Mouse (Mus musculus) lung, embryonic 16.5 days (tissue): ENCODE measurements around the gene Kdm8. TPM values are rescaled to one million over a fixed set of nuclear protein-coding genes. Genes with fewer than 3 reads are reported as not detected.
A peak's percentile ranks its signal among the peaks of the same experiment; 100 is the strongest.

ENCODE experiments used
- ATAC-seq: fragments of 200-750 bp; cut with Nextera tagmentation; 2 replicates; pipeline ENCODE4 v1.8.0; 2017; ENCODE audit warnings: low read depth, mild to moderate bottlenecking, moderate library complexity
- H3K27ac ChIP-seq: fragments of 300-500 bp; sonication (generic); 2 replicates; pipeline ENCODE4 v1.5.1; 2014; ENCODE audit warnings: mild to moderate bottlenecking, control low read depth, low read length
- H3K27me3 ChIP-seq: fragments of 300-500 bp; sonication (generic); 2 replicates; pipeline ENCODE4 v1.6.1; 2014; ENCODE audit warnings: low read depth, low read length, mixed read lengths; ENCODE audit not compliant: control insufficient read depth, insufficient read depth
- H3K36me3 ChIP-seq: fragments of 300-500 bp; sonication (generic); 2 replicates; pipeline ENCODE4 v1.6.1; 2014; ENCODE audit warnings: low read length; ENCODE audit not compliant: control insufficient read depth, insufficient read depth
- H3K4me1 ChIP-seq: fragments of 300-500 bp; sonication (generic); replicated peaks from 2 replicates; pipeline ENCODE4 v1.6.1; 2014; ENCODE audit warnings: low read length, mixed read lengths; ENCODE audit not compliant: control insufficient read depth, insufficient read depth
- H3K4me2 ChIP-seq: fragments of 300-500 bp; sonication (generic); 2 replicates; pipeline ENCODE4 v1.6.1; 2014; ENCODE audit warnings: low read depth, low read length, control low read depth
- H3K4me3 ChIP-seq: fragments of 300-500 bp; sonication (generic); 2 replicates; pipeline ENCODE4 v1.5.1; 2014; ENCODE audit warnings: mild to moderate bottlenecking, low read length, control low read depth
- H3K9ac ChIP-seq: fragments of 300-500 bp; sonication (generic); 2 replicates; pipeline ENCODE4 v1.6.1; 2014; ENCODE audit warnings: low read length, control low read depth
- H3K9me3 ChIP-seq: fragments of 300-500 bp; sonication (generic); 2 replicates; pipeline ENCODE4 v1.6.1; 2016; ENCODE audit warnings: low read length; ENCODE audit not compliant: control insufficient read depth
- WGBS: fragments of 180-500 bp; shearing (Covaris S2); extraction: QIAGEN DNeasy Blood & Tissue Kit; methylation state at CpG from one replicate; pipeline ENCODE4 v1.1.7; 2014; 5-methylcytosine and 5-hydroxymethylcytosine counted together
- polyA plus RNA-seq: library from polyadenylated mRNA; unstranded; fragments of >200 nt; fragmentation: Nextera tagmentation; extraction: Ambion mirVana; gene quantifications from 2 replicates; pipeline ENCODE4 v1.2.1, GENCODE M21; 2015

The Kdm8 gene
- polyA plus RNA-seq, 1 experiment from 2014 or later: 13.1 TPM

DNA sequence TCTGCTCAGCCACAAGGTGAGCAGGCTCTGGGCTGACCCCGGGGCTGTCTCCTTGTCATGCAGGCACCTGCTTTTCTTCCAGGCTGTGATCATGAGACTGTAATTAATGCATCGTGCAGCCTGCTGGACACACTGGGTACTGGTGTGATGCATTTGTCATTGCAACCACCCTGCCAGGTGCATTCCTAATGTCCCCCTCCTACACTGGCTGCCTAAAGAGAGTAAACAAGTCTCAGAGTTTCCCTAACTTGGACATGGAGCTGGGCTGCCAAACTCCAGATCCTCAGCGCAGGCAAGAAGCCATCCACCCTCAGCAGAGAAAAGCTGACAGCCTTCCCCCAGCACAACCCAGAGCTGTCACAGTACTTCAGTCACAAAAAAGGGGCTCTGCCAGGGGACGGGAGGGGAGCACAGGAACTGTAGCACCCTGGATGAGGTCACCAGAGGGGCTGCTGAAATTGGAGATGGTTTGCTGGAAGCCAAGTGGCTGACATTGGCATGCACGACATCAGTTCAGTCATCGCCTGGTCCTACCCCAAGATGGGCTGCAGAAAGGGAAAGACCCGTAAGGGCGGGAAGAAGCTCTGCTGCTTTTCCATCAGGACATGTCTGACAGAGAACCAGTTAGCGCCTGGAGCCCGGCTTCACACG is 31.2 kb downstream of the Kdm8 start:
- no peaks in the 10 kb centered on the region for H3K9me3 ChIP-seq
- H3K4me1 ChIP-seq: peaks cover 66% of the 10 kb centered on the region
- peaks cover 13% of the 10 kb centered on the region; the same call in 1 of the 2 replicates for H3K36me3 ChIP-seq
- H3K27ac ChIP-seq: peak overlapping the region; percentile 78
- H3K4me2 ChIP-seq: no peak overlapping the region
- no peaks in the 10 kb centered on the region for H3K27me3 ChIP-seq
- peak; percentile 73 for ATAC-seq
- 26% methylated on average over 11 of the region's 11 CpGs for WGBS
- H3K4me3 ChIP-seq: no peak overlapping the region
- no peak overlapping the region for H3K9ac ChIP-seq

DNA sequence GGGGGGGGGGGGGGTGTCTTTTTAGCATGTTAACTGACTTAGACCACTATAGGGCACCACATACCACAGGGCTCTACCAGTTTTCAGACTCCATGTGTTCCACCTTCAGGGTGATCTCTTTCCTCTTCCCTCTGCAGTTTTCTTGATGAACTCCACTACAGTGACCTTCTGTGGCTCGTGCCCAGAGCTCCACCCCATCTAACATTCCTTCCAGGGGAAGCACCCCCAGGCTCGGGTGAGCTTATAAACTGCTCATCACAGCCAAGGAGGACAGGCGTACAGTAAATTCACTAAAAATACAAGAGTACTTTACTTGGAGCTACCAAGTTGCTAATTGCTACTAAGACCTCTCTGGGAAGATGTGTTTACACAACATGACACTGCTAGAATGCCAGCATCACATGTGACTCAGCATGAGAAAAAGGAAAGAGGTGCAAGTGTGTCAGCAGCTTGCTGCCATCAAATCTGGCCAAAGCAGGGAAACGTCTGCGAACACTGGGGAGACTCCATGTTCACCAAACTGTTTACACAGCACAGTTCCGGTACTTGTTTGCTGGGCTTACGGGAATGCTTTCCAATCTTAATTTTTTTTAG is 34.0 kb downstream of the Kdm8 start:
- no peaks in the 10 kb centered on the region for H3K9me3 ChIP-seq
- H3K9ac ChIP-seq: no peak overlapping the region
- ATAC-seq: peak; percentile 43
- H3K27me3 ChIP-seq: no peaks in the 10 kb centered on the region
- H3K4me3 ChIP-seq: no peak overlapping the region
- H3K36me3 ChIP-seq: peaks cover 17% of the 10 kb centered on the region
- peaks cover 48% of the 10 kb centered on the region for H3K4me1 ChIP-seq
- peak overlapping the region; percentile 11 for H3K27ac ChIP-seq
- no peak overlapping the region for H3K4me2 ChIP-seq
- 32% methylated on average over 7 of the region's 7 CpGs for WGBS

DNA sequence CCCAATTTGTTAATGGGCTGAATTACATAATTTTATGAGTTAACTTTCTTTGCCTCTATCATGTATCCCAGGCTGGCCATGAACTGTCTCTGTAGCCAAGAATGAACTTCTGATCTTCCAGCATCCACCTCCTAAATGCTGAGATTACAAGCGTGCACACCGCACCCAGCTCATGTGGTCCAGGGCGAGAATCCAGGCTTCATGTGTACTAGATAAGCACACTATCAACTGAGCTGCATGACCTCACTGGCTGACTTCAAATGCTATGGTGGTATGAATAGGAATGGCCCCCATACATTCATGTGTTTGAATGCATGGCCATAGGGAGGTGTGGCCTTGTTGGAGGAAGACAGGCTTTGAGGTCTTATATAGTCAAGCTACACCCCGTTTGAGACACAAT is 36.0 kb downstream of the Kdm8 start:
- Histone ChIP-seq H3K27me3 (no peaks in the 10 kb centered on the region), H3K4me3 (no peak overlapping the region), H3K4me1 (peaks cover 32% of the 10 kb centered on the region), H3K36me3 (peaks cover 27% of the 10 kb centered on the region), H3K9me3 (no peaks in the 10 kb centered on the region), H3K4me2 (no peak overlapping the region), H3K9ac (no peak overlapping the region), H3K27ac (no peak overlapping the region)
- 91% methylated on average over 4 of the region's 4 CpGs for WGBS
- ATAC-seq: no peak

GRCm38 (mm10) chr7:125482339-125482738 is 37.9 kb downstream of the Kdm8 start:
- Histone ChIP-seq H3K27ac (no peak overlapping the region), H3K9me3 (no peaks in the 10 kb centered on the region), H3K4me1 (peaks cover 18% of the 10 kb centered on the region), H3K36me3 (peaks cover 31% of the 10 kb centered on the region), H3K4me3 (no peak overlapping the region), H3K4me2 (no peak overlapping the region), H3K9ac (no peak overlapping the region), H3K27me3 (no peaks in the 10 kb centered on the region)
- no peak for ATAC-seq
- 44% methylated on average over 3 of the region's 3 CpGs for WGBS

DNA sequence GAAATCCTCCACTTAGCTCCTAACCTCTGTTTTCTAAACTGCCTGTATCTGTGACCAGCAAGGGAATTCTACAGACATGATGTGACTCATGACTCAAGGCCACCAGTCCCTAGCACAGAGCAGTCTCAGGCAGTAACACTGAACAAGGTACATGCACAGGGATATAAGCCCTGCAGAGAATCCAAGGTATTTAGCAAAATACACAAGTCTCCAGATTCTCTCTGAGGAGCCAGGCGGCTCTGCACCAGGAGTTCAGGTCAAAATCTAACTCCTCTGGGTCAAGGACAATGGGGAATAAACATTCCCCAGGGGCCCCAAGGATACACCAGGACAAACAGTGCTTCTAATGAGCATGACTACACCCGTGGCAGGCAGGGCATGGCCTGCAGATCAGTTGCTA is 38.4 kb downstream of the Kdm8 start:
- no peak overlapping the region for H3K4me2 ChIP-seq
- ATAC-seq: no peak
- H3K27me3 ChIP-seq: no peaks in the 10 kb centered on the region
- 57% methylated on average over 2 of the region's 2 CpGs for WGBS
- H3K4me3 ChIP-seq: no peak overlapping the region
- no peaks in the 10 kb centered on the region for H3K9me3 ChIP-seq
- peaks cover 26% of the 10 kb centered on the region for H3K36me3 ChIP-seq
- H3K27ac ChIP-seq: no peak overlapping the region
- peaks cover 12% of the 10 kb centered on the region for H3K4me1 ChIP-seq
- no peak overlapping the region for H3K9ac ChIP-seq

GRCm38 (mm10) chr7:125484791-125485190 is 40.3 kb downstream of the Kdm8 start:
- 88% methylated on average over 7 of the region's 7 CpGs for WGBS
- ATAC-seq: no peak
- peaks cover 24% of the 10 kb centered on the region for H3K36me3 ChIP-seq

GRCm38 (mm10) chr7:125486121-125486630 is 41.7 kb downstream of the Kdm8 start:
- no peak for ATAC-seq
- peaks cover 18% of the 10 kb centered on the region for H3K36me3 ChIP-seq

More at GRCm38 (mm10) chr7:125484791-125485190, 40.3 kb downstream of the Kdm8 start:
- Histone ChIP-seq H3K27me3 (no peaks in the 10 kb centered on the region), H3K9me3 (no peaks in the 10 kb centered on the region), H3K9ac (no peak overlapping the region), H3K4me2 (no peak overlapping the region), H3K27ac (no peak overlapping the region), H3K4me3 (no peak overlapping the region), H3K4me1 (no peaks in the 10 kb centered on the region)

GRCm38 (mm10) chr7:125487126-125487525 is 42.6 kb downstream of the Kdm8 start:
- Histone ChIP-seq H3K9me3 (no peaks in the 10 kb centered on the region), H3K36me3 (peaks cover 17% of the 10 kb centered on the region; the same call in 1 of the 2 replicates), H3K27ac (no peak overlapping the region), H3K4me3 (no peak overlapping the region), H3K4me1 (peaks cover 10% of the 10 kb centered on the region), H3K9ac (no peak overlapping the region), H3K27me3 (no peaks in the 10 kb centered on the region), H3K4me2 (no peak overlapping the region)
- 83% methylated on average over 10 of the region's 10 CpGs for WGBS
- no peak for ATAC-seq

More at GRCm38 (mm10) chr7:125486121-125486630, 41.7 kb downstream of the Kdm8 start:
- Histone ChIP-seq H3K4me2 (no peak overlapping the region), H3K27me3 (no peaks in the 10 kb centered on the region), H3K27ac (no peak overlapping the region), H3K4me3 (no peak overlapping the region), H3K4me1 (peaks cover 6% of the 10 kb centered on the region; the same call in 1 of the 2 replicates), H3K9ac (no peak overlapping the region), H3K9me3 (no peaks in the 10 kb centered on the region)
- WGBS: 89% methylated on average over 16 of the region's 16 CpGs

DNA sequence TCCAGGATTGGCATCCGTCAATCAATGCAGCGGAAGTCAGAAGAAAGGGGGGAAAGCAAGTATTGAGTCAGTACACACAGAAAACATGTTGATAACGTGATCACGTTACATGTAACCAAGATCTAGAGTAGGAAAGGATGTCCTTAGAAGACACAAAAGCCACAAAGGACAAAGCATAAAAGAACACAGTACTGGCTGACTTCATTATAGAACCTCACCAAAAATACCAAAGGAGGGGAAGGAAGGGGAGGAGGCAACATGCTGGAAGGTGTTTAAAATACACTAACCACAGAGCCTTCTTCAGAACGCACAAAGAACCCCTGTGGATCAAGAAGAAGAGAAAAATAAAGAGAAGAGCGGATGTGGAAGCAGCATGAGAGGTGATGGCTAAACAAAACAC is 44.2 kb downstream of the Kdm8 start:
- no peaks in the 10 kb centered on the region for H3K9me3 ChIP-seq
- H3K27ac ChIP-seq: no peak overlapping the region
- H3K36me3 ChIP-seq: peaks cover 11% of the 10 kb centered on the region; the same call in 1 of the 2 replicates
- no peak for ATAC-seq
- no peak overlapping the region for H3K4me2 ChIP-seq
- H3K27me3 ChIP-seq: no peaks in the 10 kb centered on the region
- peaks cover 12% of the 10 kb centered on the region for H3K4me1 ChIP-seq
- H3K9ac ChIP-seq: no peak overlapping the region
- WGBS: 85% methylated on average over 6 of the region's 6 CpGs
- H3K4me3 ChIP-seq: no peak overlapping the region
